Mouse (Mus musculus) hematopoietic stem cell, adult 5-6 weeks (primary cell): Measurements from ENCODE around the gene Foxred2. TPM values are rescaled to one million over a fixed set of nuclear protein-coding genes. Genes with fewer than 3 reads are reported as not detected.

Experiments used
- ATAC-seq, 2 experiments: fragments of 125-278 bp in 1 of 2; replicated peaks in 1 of 2; 2 replicates each; pipeline ENCODE4 v1.8.0; 2016 to 2017; ENCODE audit warnings: inconsistent platforms in 2 of 2, mild to moderate bottlenecking in 2 of 2, moderate number of reproducible peaks in 2 of 2, low read depth in 1 of 2, moderate TSS enrichment in 1 of 2; ENCODE audit not compliant: low FRiP score in 2 of 2, poor library complexity in 2 of 2, severe bottlenecking in 2 of 2, insufficient read depth in 1 of 2, low TSS enrichment in 1 of 2
- total RNA-seq: library from RNA; stranded (forward); fragments of 172-1452, 232-1000 nt; gene quantifications from 2 replicates; pipeline ENCODE4 v1.2.3, GENCODE M21; 2017

Gene Foxred2
- total RNA-seq, 1 experiment from 2014 or later: 31.9 TPM

DNA sequence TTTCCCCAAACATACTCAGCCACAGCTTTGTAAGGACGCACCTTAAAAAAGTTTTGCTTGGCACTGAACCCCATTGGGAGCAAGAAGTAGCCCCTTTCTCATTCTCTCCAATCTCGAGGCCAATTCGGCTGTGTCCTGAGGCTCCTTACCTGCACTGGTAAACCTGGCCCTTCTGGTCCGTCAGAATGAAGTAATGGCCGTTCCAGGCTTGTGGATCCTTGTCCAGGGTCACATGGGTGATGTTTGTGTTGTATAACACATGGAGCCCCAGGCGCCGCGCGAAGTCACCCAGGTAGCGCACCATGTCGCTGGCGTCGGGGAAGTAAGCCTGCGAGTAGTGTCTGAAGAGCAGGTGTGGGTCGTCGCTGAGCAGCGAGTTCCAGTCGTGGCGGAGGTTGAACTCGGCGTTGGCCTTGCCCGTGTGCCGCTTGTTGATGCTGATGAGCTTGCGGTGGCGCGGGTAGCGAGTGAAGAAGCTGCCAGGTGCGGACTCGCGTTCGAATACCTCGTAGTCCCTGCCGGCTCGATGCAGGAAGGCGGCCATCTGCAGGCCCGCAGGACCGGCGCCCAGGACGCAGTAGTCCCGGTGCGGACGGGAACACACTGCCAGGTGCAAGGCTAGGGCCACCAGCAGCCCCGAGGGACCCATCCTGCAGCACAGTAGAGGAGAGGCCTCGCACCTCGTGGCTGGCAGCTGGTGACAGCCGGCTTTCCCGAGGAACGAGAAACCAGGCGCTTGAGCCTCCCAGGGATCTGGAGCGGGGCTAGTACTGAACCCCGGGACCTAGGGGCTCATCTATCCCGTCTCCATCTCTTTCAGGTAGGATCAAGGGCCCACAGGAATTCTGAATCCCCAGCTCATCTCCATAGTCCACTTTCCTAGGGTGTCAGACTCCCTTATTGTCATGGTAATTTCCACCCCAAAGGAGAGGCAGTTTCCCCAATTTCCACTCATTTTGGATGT is 800 bp downstream of the Foxred2 start:
- ATAC-seq: 0 out of 4 replicates have a peak, but pooled peaks of 1 of the 2 experiments have one; percentile 11

DNA sequence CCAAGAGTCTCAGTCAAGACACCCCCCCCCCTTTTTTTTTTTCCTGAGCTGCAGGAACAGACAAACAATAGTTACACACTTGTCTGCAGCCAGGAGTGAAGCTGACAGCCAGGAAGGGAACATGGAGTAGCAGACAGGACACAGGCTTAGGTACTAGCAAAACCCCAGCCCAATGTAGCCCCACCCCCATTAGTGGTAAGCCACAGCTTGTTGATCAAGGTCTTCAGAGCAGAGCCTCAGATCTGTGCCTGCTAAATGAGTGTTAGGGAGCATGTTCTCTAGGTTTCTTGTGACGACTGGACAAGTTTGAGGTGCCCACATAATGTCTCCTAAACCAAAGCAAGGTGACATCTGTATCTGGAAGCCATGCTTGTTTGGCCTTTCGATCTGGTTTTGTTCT is 2.2 kb downstream of the Foxred2 start:
- ATAC-seq: no peak

- no peak for ATAC-seq
These were observed 3.6 kb downstream of the Foxred2 start for GRCm38 (mm10) chr15:77952921-77953320.

DNA sequence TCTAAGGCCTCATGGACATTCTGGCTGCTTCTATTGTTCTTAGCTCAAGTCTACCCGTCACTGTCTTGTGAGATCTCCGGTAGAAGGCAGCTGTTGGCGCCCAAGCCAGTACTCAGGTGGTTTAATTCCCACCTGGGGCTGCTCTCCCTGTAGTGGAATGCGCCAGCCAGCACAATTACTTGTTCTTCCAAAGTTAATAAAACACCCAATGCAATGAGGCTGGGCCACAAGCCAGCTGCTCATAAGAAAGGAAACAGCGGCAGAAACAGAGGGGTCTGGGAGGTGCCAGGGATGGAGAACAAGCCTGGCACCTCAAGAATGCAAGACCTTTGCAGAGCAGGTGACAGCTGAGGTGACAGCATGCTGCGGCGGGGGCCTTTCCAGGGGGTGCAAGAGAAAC is 7.5 kb downstream of the Foxred2 start:
- ATAC-seq: no peak

DNA sequence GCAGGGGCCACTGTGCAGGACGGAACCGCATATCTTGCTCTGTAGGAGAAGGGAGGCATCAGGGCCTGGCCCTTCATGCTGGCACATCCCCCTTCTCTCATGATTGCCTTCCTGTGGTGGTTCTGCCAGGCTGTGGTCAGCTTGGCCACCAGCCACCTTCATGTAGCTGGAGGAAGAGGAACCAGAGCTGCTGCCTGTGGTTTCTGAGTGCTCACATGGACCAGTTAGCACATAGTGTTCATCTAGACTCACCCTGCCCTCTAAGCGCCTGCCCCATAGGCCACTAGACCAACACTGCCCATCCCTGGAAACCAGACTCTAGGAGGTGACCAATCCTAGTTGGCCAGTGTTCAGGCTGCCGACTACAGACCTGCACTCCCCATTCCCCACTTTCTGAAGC is 10.8 kb downstream of the Foxred2 start:
- peak; percentile 90 to 99 for ATAC-seq

- no peak for ATAC-seq
These were observed 15.0 kb downstream of the Foxred2 start for GRCm38 (mm10) chr15:77941563-77941962.

DNA sequence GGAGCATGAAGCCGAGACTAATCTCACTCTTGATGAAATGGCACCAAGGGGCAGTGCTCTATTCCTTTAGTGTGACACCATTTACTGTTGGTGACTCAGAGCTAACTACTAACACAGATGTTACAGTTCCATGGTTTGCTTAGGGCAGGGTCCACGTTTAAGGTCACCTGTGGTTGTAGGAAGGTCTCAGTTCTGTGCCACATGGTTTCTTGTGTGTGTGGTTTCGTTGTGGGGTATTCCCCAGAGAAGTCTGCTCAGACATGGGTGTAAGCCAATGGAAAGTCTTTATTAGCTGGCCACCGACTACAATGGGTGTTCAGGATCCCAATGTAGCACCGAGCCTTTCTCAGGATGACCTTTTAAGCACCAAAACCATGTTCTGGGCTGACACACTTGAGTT is 18.0 kb downstream of the Foxred2 start:
- ATAC-seq: no peak

DNA sequence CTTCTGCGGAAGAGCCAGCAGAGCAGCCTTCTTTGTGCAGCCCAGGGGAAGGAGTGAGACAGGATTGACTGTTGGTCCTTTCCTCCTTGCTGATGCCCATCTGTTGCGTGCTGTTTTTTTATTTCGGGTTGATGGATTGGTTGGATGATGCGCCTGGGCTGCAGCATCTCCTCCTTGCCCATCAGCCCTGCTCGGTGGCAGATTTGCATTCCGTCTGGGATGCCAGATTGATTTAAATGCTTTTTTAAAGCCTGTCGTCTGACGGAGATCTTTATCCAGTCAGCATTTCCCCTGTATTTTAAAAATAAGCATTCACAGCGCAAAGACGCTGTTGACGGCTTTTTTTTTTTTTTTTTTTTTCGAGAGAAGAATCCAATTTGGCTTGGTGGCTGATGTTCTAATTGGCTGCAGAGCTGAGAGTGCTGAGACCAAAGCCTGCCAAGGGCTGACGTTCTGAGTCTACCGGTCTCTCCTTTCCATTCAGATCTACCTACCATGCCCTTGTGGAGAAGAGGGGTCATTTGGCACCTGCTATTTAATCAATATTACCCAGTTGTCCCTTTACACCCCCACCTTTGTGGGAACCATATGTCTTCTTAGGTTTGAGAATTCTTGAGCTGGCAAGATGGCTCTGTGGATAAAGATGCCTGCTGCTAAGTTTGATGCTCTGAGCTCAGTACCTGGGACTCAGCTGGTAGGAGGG is 20.7 kb downstream of the Foxred2 start:
- ATAC-seq: no peak

GRCm38 (mm10) chr15:77934968-77935367 is 21.6 kb downstream of the Foxred2 start:
- no peak for ATAC-seq

DNA sequence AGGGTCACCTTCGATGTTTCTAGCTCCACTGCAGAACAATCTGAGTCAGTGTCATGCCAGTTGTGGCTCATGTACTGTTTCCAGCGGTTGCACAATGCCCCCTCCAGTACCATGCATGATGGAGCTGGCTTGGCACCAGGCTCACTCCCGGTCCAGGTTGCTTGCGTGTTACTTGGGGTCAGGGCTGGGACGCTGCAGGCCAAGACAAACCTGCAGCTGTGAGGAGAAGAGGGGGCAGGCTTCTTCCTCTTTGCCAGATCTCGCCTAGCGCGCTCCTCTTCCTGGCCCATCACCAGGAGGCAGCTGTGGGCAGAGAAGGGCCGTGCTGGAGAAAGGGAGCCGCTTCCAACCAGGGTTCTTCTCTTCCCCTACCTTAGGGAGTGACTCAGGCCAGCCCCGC is 22.2 kb downstream of the Foxred2 start:
- no peak for ATAC-seq

GRCm38 (mm10) chr15:77933770-77934169 is 22.8 kb downstream of the Foxred2 start:
- peak; percentile 60 for ATAC-seq

DNA sequence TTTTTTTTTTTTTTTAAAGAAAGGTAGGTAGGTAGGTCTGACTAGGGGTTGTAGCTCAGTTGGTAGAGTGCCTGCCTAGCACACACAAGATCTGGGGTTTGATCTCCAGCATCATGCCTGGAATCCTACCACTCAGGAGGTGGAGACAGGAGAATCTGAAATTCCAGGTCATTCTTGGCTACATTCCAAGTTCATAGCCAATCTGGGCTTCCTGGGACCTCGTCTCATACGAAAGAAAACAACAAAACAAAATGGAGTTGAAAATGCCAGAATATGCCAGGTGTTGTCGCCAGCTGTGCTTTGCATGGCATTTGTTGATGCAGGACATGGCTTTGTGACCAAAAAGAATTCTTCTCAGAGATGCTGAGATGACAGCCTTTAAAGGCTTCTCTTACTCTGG is 23.3 kb downstream of the Foxred2 start:
- no peak for ATAC-seq

DNA sequence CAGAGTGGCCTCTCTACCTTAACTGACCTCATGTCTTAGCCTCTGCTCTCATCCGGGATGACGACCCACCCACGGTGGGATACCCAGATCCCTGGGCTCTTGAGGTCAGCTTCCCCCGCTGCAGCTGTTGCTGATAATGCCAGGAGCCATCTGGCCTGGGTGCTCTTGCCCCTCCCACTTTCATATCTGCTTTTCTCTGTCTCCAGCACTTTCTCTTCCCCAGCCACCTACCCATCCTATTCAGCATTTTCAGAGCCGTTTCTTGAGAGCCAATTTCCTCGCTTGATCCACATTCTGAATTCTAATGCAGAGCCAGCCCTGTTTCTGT is 24.9 kb downstream of the Foxred2 start:
- ATAC-seq: no peak

- ATAC-seq: no peak
These were observed 25.4 kb downstream of the Foxred2 start for GRCm38 (mm10) chr15:77930986-77931688.

- no peak for ATAC-seq
These were observed 26.7 kb downstream of the Foxred2 start for GRCm38 (mm10) chr15:77929804-77930203.

GRCm38 (mm10) chr15:77928673-77929331 is 27.7 kb downstream of the Foxred2 start, which contains the start of gene Txn2:
Txn2 (minus strand) TSS chr15:77929006.
- peak; percentile 92 to 94 for ATAC-seq

GRCm38 (mm10) chr15:77928091-77928490 is 28.4 kb downstream of the Foxred2 start:
- ATAC-seq: no peak
